Mouse (Mus musculus) neural tube, embryonic 15.5 days (tissue): ENCODE measurements around the gene Anks1b. TPM values are rescaled to one million over a fixed set of nuclear protein-coding genes. Genes with fewer than 3 reads are reported as not detected.

Experiments used
- ATAC-seq: fragments of 200-750 bp; cut with Nextera tagmentation; 2 replicates; pipeline ENCODE4 v1.8.0; 2017; ENCODE audit warnings: mild to moderate bottlenecking, moderate TSS enrichment, moderate library complexity; ENCODE audit not compliant: low FRiP score
- H3K27ac ChIP-seq: fragments of 300-500 bp; sonication (generic); replicated peaks from 2 replicates; pipeline ENCODE4 v1.5.1; 2015; ENCODE audit warnings: mild to moderate bottlenecking, inconsistent platforms
- H3K27me3 ChIP-seq: fragments of 300-500 bp; sonication (generic); replicated peaks from 2 replicates; pipeline ENCODE4 v1.6.1; 2015; ENCODE audit warnings: inconsistent platforms
- H3K36me3 ChIP-seq: fragments of 300-500 bp; sonication (generic); 2 replicates; pipeline ENCODE4 v1.6.1; 2015; ENCODE audit warnings: inconsistent platforms
- H3K4me1 ChIP-seq: fragments of 300-500 bp; sonication (generic); 2 replicates; pipeline ENCODE4 v1.6.1; 2015; ENCODE audit warnings: inconsistent platforms
- H3K4me2 ChIP-seq: fragments of 300-500 bp; sonication (generic); 2 replicates; pipeline ENCODE4 v1.6.1; 2015; ENCODE audit warnings: inconsistent platforms, mild to moderate bottlenecking, moderate library complexity
- H3K4me3 ChIP-seq: fragments of 300-500 bp; sonication (generic); replicated peaks from 2 replicates; pipeline ENCODE4 v1.5.1; 2015; ENCODE audit warnings: mild to moderate bottlenecking, inconsistent platforms
- H3K9ac ChIP-seq: fragments of 300-500 bp; sonication (generic); replicated peaks from 2 replicates; pipeline ENCODE4 v1.6.1; 2015; ENCODE audit warnings: mild to moderate bottlenecking, inconsistent platforms
- H3K9me3 ChIP-seq: fragments of 300-500 bp; sonication (generic); replicated peaks from 2 replicates; pipeline ENCODE4 v1.6.1; 2016; ENCODE audit warnings: inconsistent platforms
- WGBS: fragments of 180-500 bp; shearing (Covaris S2); methylation state at CpG from one replicate; pipeline ENCODE4 v1.1.7; 2015; ENCODE audit warnings: mixed read lengths; 5-methylcytosine and 5-hydroxymethylcytosine counted together
- polyA plus RNA-seq: library from polyadenylated mRNA; unstranded; fragments of >200 nt; fragmentation: Nextera tagmentation; extraction: Ambion mirVana; gene quantifications from 2 replicates; pipeline ENCODE4 v1.2.1, GENCODE M21; 2015

Anks1b gene
- polyA plus RNA-seq, 1 experiment from 2014 or later: 76.0 TPM

GRCm38 (mm10) chr10:90689854-90690513 is 816.7 kb downstream of the Anks1b start:
- H3K9me3 ChIP-seq: no peaks in the 10 kb centered on the region
- no peak overlapping the region for H3K9ac ChIP-seq
- no peak for ATAC-seq

GRCm38 (mm10) chr10:90696687-90697086 is 823.4 kb downstream of the Anks1b start:
- Histone ChIP-seq H3K27me3 (no peaks in the 10 kb centered on the region), H3K36me3 (no peaks in the 10 kb centered on the region), H3K9ac (no peak overlapping the region), H3K4me3 (no peak overlapping the region), H3K9me3 (no peaks in the 10 kb centered on the region), H3K4me2 (no peak overlapping the region), H3K4me1 (0 out of 2 replicates have a peak, but pooled peaks cover 7% of the 10 kb centered on the region), H3K27ac (0 out of 2 replicates have a peak overlapping the region, but pooled peaks have one; percentile 37)
- 67% methylated on average over 5 of the region's 5 CpGs for WGBS
- no peak for ATAC-seq

More at GRCm38 (mm10) chr10:90689854-90690513, 816.7 kb downstream of the Anks1b start:
- no peak overlapping the region for H3K27ac ChIP-seq
- peaks cover 4% of the 10 kb centered on the region for H3K4me1 ChIP-seq
- H3K4me2 ChIP-seq: no peak overlapping the region
- 52% methylated on average over 11 of the region's 11 CpGs for WGBS
- no peaks in the 10 kb centered on the region for H3K27me3 ChIP-seq
- no peaks in the 10 kb centered on the region for H3K36me3 ChIP-seq
- no peak overlapping the region for H3K4me3 ChIP-seq

DNA sequence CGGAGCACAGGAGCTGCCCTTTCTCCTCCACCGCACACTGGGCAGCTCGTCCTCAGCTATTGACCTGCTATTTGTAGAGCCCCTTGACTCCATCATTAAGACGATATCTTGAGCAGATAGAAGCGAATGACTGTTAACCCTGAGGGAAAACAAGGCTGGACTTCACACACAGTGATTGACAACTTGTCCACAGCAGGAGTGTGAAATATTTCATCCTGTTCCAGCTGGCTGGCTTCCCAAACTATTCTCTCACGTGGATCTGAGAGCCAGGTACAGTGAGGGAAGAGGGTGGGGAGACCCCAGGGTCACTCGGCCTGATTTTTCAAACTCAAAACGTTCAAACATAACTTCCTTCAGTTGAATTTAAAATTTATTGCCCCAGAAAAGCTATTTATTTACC is 824.1 kb downstream of the Anks1b start:
- Histone ChIP-seq H3K4me3 (no peak overlapping the region), H3K9me3 (no peaks in the 10 kb centered on the region), H3K27me3 (no peaks in the 10 kb centered on the region), H3K4me2 (no peak overlapping the region), H3K9ac (no peak overlapping the region), H3K27ac (0 out of 2 replicates have a peak overlapping the region, but pooled peaks have one; percentile 37), H3K4me1 (0 out of 2 replicates have a peak, but pooled peaks cover 7% of the 10 kb centered on the region), H3K36me3 (no peaks in the 10 kb centered on the region)
- ATAC-seq: no peak
- 51% methylated on average over 8 of the region's 8 CpGs for WGBS

DNA sequence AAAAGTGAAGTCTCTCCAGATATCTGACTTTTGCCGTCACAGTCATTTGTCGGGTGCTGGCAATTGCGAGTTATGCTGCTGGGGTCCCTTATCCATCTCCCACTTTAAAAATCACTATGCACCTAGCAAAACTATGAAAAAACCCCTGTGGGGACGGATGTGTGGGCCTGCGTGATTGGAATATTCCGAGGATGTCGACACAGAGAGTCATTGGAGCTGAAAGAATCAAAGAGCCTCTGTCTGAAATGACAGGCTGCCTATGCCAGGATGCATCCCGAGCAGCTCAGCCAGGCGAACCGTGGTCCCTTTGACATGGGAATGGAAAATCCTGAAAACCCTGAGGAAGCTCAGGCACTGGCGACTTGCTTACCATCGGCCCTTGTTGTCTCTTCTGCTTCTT is 825.9 kb downstream of the Anks1b start:
- 0 out of 2 replicates have a peak, but pooled peaks cover 7% of the 10 kb centered on the region for H3K4me1 ChIP-seq
- H3K27ac ChIP-seq: no peak overlapping the region
- no peak overlapping the region for H3K4me2 ChIP-seq
- H3K36me3 ChIP-seq: no peaks in the 10 kb centered on the region
- no peak for ATAC-seq
- no peaks in the 10 kb centered on the region for H3K27me3 ChIP-seq
- H3K4me3 ChIP-seq: no peak overlapping the region
- WGBS: 76% methylated on average over 12 of the region's 12 CpGs
- no peak overlapping the region for H3K9ac ChIP-seq
- H3K9me3 ChIP-seq: no peaks in the 10 kb centered on the region

- no peak overlapping the region for H3K4me3 ChIP-seq
- no peak overlapping the region for H3K9ac ChIP-seq
- WGBS: 79% methylated on average over 10 of the region's 10 CpGs
- no peaks in the 10 kb centered on the region for H3K9me3 ChIP-seq
- H3K4me1 ChIP-seq: peaks cover 6% of the 10 kb centered on the region; the same call in 1 of the 2 replicates
- no peak for ATAC-seq
- no peak overlapping the region for H3K27ac ChIP-seq
- no peaks in the 10 kb centered on the region for H3K36me3 ChIP-seq
- no peaks in the 10 kb centered on the region for H3K27me3 ChIP-seq
- no peak overlapping the region for H3K4me2 ChIP-seq
Observed at GRCm38 (mm10) chr10:90704602-90705001, 831.3 kb downstream of the Anks1b start.

GRCm38 (mm10) chr10:90708822-90709601 is 835.7 kb downstream of the Anks1b start:
- no peak overlapping the region; the same call in 1 of the 2 replicates for H3K27ac ChIP-seq

GRCm38 (mm10) chr10:90709602-90709931 is 836.3 kb downstream of the Anks1b start:
- Histone ChIP-seq H3K27me3 (no peaks in the 10 kb centered on the region), H3K4me2 (no peak overlapping the region), H3K9me3 (no peaks in the 10 kb centered on the region), H3K9ac (no peak overlapping the region), H3K4me3 (no peak overlapping the region), H3K27ac (no peak overlapping the region), H3K36me3 (peaks cover 4% of the 10 kb centered on the region; the same call in 1 of the 2 replicates), H3K4me1 (peaks cover 6% of the 10 kb centered on the region; the same call in 1 of the 2 replicates)
- ATAC-seq: no peak
- WGBS: 12% methylated on average over 5 of the region's 5 CpGs

More at GRCm38 (mm10) chr10:90708822-90709601, 835.7 kb downstream of the Anks1b start:
- no peaks in the 10 kb centered on the region for H3K9me3 ChIP-seq
- H3K9ac ChIP-seq: no peak overlapping the region
- WGBS: 32% methylated on average over 11 of the region's 11 CpGs
- no peak overlapping the region for H3K4me2 ChIP-seq
- no peak overlapping the region for H3K4me3 ChIP-seq
- no peaks in the 10 kb centered on the region for H3K36me3 ChIP-seq
- no peaks in the 10 kb centered on the region for H3K27me3 ChIP-seq
- H3K4me1 ChIP-seq: peaks cover 6% of the 10 kb centered on the region; the same call in 1 of the 2 replicates
- no peak for ATAC-seq

DNA sequence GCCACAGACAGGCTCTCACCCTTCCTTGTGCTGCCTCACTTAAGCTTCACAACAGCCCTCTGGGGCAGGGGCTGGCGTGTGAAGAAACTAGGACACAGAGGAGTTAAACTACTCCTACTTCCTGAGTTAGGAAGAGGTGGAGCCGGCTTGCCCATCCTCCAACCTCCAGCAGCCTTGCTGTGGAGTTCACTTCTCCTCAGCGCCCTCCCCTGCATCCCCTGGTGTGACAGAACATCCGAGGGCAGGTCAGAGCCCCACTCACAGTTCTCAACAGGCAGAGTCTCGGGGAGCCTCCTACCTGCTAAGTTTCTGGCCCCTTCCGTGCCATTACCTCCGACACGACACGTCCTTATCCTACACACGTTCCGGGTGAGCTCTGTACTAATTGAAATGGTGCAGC is 844.7 kb downstream of the Anks1b start:
- Histone ChIP-seq H3K4me1 (no peaks in the 10 kb centered on the region), H3K9ac (no peak overlapping the region), H3K36me3 (peaks cover 4% of the 10 kb centered on the region; the same call in 1 of the 2 replicates), H3K4me2 (no peak overlapping the region), H3K9me3 (no peaks in the 10 kb centered on the region), H3K27me3 (no peaks in the 10 kb centered on the region), H3K27ac (no peak overlapping the region), H3K4me3 (no peak overlapping the region)
- WGBS: 47% methylated on average over 11 of the region's 11 CpGs
- ATAC-seq: no peak

- H3K27ac ChIP-seq: no peak overlapping the region
- H3K4me2 ChIP-seq: no peak overlapping the region
- H3K36me3 ChIP-seq: peaks cover 4% of the 10 kb centered on the region; the same call in 1 of the 2 replicates
- no peak for ATAC-seq
- no peak overlapping the region for H3K9ac ChIP-seq
- H3K4me1 ChIP-seq: no peaks in the 10 kb centered on the region
- H3K4me3 ChIP-seq: no peak overlapping the region
- no peaks in the 10 kb centered on the region for H3K9me3 ChIP-seq
- no peaks in the 10 kb centered on the region for H3K27me3 ChIP-seq
- 96% methylated on average over 8 of the region's 9 CpGs for WGBS
Observed at GRCm38 (mm10) chr10:90718684-90719083, 845.4 kb downstream of the Anks1b start.

GRCm38 (mm10) chr10:90719996-90720395 is 846.7 kb downstream of the Anks1b start:
- H3K4me3 ChIP-seq: no peak overlapping the region
- WGBS: 40% methylated on average over 4 of the region's 4 CpGs
- no peaks in the 10 kb centered on the region for H3K4me1 ChIP-seq
- no peaks in the 10 kb centered on the region for H3K36me3 ChIP-seq
- no peaks in the 10 kb centered on the region for H3K27me3 ChIP-seq
- H3K9ac ChIP-seq: no peak overlapping the region
- no peak overlapping the region for H3K27ac ChIP-seq
- no peak overlapping the region for H3K4me2 ChIP-seq
- H3K9me3 ChIP-seq: no peaks in the 10 kb centered on the region
- ATAC-seq: no peak

- Histone ChIP-seq H3K4me1 (0 out of 2 replicates have a peak, but pooled peaks cover 3% of the 10 kb centered on the region), H3K9me3 (no peaks in the 10 kb centered on the region), H3K4me3 (no peak overlapping the region), H3K4me2 (no peak overlapping the region), H3K9ac (no peak overlapping the region), H3K27me3 (peaks cover 2% of the 10 kb centered on the region; the same call in 1 of the 2 replicates), H3K27ac (no peak overlapping the region), H3K36me3 (no peaks in the 10 kb centered on the region)
- peak; percentile 30; the same call in 1 of the 2 replicates for ATAC-seq
- 62% methylated on average over 5 of the region's 5 CpGs for WGBS
Observed at GRCm38 (mm10) chr10:90723071-90723494, 849.8 kb downstream of the Anks1b start.
